Mouse (Mus musculus): ENCODE measurements around the gene Chst13. TPM values are rescaled to one million over a fixed set of nuclear protein-coding genes. Genes with fewer than 3 reads are reported as not detected.

The Chst13 gene
- total RNA-seq (2017): 0.29 TPM in 1 of 2 replicates, not detected in the other

DNA sequence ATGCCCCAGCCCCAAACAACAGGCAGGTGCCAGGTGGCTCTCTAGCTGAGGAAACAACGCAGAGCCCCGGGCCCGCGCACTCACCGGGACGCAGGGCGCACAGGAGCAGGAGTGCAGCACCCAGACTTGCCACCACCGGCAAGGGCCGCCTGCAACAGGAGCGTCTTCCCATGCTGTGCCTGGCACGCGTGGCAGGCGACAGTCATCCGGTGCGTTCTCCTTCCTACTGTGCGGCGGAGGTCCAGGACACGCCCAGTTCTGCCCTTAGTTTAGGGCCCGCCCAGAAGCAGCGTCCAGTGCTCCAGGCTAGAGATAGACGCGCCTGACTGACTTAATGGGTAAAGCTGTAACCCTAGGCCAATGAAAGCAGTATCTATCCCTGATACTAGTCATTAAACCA is at the start of gene Chst13:
Gene Chst13, minus strand, starts transcription at position 195 of the 400 bp plus-strand sequence.
- peak; percentile 73 for ATAC-seq (replicated peaks; ENCODE audit: low read depth, poor library complexity, severe bottlenecking)

DNA sequence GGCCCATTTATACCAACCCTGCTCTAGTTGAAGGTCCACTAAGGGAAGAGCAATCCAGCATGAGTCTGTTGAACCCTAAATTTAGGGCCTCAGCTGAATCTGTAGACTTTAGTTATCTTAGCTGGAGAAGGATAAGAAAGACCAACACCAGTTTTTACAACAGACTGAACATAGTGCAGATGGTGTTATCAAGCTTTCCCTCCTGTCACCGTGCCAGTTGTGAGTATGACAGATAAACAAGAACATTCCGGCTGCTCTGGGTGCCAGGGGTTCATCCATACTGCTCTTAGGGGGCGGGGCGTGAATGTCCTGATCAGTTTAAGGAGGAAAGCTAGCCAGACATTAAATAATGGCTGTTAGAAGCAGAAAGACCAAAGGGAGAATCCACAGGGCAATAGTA is 49.7 kb upstream of the Chst13 start:
- ATAC-seq (replicated peaks; ENCODE audit: low read depth, poor library complexity, severe bottlenecking): no peak

DNA sequence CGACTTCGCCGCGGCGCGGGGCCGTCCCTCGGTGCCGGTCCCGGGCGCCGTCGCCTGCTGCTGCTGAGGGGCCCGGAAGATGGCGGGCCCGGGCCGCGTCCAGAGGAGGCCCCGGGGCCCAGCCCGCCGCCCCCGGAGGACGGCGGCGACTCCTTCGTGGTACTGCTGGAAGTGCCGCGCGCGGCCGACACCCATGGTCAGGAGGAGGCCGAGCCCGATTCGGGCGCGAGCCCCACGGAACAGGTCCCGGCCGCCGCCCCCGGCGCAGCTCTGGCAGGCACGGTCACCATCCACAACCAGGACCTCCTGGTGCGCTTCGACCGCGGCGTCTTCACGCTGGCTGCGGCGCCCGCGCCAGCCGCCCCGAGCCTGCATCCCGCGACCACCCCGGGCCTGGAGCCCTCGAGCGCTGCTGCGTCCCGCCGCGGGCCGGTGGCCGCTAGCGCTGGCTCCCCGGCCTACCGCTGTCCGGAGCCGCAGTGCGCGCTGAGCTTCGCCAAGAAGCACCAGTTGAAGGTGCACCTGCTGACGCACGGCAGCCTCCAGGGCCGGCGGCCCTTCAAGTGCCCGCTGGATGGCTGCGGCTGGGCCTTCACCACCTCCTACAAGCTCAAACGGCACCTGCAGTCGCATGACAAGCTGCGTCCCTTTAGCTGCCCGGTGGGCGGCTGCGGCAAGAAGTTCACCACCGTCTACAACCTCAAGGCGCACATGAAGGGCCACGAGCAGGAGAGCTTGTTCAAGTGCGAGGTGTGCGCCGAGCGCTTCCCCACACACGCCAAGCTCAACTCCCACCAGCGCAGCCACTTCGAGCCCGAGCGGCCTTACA is 45.0 kb upstream of the Chst13 start:
- ATAC-seq (replicated peaks; ENCODE audit: low read depth, poor library complexity, severe bottlenecking): peak; percentile 43

DNA sequence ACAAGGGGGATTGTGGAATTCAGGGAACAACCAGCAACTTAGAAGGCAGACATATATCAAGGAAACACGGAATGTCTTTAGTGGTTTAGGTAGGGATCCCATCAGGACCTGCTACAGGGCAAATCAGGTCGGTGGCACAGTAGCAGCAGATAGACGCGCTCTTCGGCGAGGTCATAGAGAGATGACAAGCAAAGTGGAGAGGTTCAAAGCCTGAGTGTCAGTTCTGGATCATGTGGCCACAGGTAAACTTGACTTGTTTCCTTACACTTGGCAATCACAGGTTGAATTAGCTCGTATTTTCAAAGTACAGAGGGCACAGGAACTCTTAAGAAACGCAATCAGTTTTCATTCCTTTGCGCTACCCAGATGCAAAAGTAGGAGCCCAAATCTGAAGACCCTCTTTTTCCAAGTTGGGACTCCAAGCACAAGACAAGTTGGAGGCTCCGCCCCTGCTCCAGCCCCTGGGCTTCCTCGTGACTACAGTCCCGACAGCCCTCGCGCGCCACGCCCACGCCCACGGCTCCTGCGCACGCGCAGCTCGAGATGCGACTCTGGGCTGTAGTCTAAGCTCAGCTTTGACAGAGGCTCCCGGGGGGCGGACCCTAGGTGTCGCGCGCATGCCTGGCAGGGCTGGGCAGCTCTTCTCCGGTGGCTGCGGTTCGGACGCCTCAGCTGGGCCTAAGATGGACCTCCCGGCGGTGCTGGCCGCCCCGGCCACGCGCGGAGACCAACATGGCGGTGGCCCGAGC is 44.2 kb upstream of the Chst13 start, which contains the start of gene Zxdc:
Gene Zxdc, plus strand, starts transcription at position 517 of the 749 bp plus-strand sequence.
- peak; percentile 98 for ATAC-seq (replicated peaks; ENCODE audit: low read depth, poor library complexity, severe bottlenecking)

DNA sequence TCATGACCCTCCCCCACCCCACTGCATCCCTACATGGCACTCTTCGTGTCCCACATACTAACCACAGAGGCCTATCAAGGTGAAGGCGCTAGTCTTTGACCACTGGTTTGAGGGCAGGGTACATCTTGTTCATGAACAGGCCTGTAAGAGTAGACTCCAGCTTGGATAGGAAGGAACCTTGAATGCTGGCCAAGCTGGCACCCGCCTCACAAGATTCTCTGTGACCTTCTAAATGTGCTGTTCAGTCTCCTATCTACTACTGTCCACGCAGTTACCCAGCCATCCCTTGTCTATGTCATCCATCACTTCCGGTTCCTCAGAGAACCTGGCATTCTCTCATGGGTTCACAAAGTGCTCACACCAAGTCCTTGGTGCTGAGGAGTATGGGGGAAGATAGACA is 38.3 kb upstream of the Chst13 start:
- ATAC-seq (replicated peaks; ENCODE audit: low read depth, poor library complexity, severe bottlenecking): no peak

DNA sequence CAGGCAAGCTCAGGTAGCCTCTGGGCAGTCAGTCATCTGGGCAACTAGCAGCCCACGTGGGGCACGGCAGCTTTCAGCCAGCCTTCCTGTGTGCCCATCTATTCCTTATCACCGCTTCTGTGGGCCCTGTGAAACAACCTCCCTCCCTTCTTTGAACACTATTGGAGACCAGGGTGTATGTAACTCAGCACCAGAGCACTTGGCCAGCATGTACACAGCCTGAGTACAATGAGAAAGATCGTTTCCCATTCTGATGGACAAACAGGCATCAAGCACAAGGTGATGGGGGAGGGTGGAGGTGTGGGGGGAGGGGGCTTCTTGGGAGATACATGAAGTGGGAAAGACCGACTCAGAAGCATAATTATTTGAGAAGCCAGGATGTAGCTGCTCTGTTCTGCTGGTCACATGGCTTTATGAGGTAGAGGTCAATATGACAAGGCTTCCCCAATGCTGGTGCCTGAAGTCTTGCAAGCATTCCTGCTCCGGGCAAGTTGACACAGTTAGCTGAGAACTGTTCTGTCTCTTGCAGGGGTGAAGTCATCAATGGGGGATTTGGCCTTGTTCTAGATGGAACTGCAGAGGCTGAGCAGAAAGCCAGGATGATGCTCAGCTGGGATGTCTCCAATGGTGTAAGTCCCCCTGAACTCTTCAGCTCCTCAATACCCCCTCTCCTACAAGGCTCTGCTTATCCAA is 36.1 kb upstream of the Chst13 start:
- no peak for ATAC-seq (replicated peaks; ENCODE audit: low read depth, poor library complexity, severe bottlenecking)

DNA sequence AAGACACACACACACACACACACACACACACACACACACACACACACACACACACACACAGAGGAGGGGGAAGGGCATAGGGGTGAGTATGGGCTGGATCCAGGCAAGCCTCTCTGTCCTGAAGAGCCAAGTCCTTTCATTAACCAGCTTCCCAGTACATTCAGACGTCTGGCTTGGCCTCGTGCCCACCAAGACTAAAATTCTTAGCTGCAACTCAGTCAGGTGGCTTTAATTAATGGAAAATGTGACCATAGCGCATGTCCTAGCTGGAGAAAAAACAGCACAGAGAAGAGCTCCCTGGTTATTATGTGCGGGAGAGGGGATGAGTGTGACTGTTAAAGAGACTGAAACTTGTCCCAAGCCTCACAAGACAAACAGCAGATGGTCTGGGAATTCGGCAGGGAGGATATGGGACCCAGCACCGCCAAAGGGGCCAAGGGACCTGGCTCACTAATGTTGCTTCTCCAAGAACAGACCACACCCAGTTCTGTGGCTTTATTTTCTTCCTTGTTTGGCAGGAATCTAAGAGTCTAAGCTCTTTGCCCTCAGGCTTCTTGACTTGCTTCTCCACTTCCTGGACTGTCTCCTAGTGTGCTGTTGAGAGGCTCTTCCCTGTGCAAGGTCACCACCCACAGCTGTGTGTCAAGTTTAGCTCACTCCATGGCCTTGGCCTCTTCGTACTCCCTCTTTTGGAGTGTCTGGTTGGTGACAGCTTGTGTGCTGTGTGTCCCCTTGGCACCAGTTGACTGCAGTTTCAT is 35.2 kb upstream of the Chst13 start:
- peak; percentile 67 for ATAC-seq (replicated peaks; ENCODE audit: low read depth, poor library complexity, severe bottlenecking)

DNA sequence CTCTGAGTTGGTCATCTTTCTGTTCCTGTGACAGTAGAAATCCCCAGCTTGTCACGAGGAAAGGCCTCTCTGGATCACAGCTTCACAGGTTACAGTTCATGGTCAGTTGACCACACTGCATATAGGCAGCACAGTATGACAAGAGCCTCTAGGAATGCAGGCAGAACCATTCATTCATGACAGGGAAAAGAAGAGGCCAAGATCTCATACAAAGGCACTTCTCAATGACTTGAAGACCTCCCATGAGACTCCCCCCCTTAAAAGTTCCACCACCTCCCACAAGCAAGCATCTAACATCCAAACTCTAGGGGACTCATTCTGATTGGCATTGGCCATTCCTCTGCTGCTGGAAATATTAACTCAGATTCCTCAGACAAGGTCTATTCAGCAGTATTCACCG is 34.5 kb upstream of the Chst13 start:
- no peak for ATAC-seq (replicated peaks; ENCODE audit: low read depth, poor library complexity, severe bottlenecking)

DNA sequence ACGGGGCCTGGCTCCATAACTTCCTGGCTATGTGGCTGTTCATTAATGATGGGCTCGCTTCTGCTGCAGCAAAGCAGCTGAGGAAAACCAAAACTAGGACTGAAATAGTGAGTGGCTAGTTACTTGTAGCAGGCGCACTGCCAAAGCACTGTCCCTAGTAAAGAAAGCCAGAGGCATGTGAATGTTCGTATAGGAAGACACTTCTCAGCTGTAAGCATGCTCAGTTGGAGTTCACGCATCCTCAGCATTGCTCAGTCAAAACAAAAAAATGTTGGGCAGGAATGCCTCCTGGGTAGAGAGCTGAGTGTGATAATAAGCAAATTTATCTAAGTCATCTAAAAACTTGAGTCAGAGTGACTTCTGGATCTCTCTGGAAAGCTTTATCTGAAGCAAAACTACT is 33.2 kb upstream of the Chst13 start:
- ATAC-seq (replicated peaks; ENCODE audit: low read depth, poor library complexity, severe bottlenecking): no peak

DNA sequence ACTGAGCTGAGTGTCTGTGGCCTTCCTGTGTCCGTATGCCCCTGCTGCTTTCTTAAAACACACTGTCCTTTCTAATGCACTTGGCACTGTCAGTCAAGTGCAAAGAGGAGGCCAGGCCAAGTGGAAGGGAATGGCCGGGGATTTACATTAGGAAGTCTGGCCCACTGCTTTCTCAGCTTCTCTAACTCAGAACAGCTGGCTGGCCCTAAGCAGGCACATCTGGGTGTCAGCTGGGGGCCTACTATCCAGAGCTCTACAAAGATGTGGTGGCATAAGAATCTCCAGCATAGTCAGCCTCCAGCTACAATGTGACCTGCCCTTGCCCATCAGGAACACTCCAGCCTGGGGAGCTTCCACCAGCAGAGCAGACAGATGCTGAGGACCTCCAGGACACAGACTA is 25.0 kb upstream of the Chst13 start:
- ATAC-seq (replicated peaks; ENCODE audit: low read depth, poor library complexity, severe bottlenecking): no peak

DNA sequence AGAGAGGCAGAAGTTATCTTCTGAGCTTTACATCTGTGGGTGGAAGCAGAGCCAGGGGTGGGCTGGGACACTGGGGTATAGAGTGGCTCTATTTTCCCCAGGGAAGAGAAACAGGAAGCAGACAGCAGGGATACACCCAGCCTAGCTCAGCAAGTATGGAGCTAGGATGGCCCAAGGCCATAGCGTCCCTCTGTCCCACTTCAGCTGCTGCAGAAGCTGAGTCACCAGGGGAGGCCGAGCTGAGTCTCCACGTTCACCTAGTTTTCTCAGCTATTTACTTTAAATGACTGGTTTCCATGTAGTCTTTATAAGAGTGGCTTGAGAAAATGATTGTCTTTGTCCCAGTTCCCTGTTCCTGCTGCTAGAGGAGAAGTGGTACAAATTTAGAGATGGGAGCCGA is 23.5 kb upstream of the Chst13 start:
- ATAC-seq (replicated peaks; ENCODE audit: low read depth, poor library complexity, severe bottlenecking): no peak

DNA sequence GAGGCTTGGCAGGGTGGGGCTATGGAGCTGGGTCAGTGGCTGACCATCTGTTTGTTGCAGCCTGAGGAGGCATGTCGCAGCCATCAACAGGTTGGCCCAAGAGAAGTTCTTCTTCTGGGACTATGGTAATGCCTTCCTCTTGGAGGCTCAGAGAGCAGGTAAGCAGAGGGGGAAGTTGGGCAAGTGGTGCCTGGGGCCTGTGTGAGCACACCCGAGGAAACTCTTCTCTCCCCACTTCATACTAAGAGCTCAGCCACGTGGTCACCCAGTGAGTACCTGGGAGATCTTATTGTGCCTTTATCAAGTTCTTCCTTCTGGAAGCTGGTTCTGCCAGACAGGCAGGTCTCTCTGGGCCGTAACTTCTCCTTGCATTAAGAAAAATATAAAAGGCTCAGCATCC is 22.2 kb upstream of the Chst13 start:
- no peak for ATAC-seq (replicated peaks; ENCODE audit: low read depth, poor library complexity, severe bottlenecking)

DNA sequence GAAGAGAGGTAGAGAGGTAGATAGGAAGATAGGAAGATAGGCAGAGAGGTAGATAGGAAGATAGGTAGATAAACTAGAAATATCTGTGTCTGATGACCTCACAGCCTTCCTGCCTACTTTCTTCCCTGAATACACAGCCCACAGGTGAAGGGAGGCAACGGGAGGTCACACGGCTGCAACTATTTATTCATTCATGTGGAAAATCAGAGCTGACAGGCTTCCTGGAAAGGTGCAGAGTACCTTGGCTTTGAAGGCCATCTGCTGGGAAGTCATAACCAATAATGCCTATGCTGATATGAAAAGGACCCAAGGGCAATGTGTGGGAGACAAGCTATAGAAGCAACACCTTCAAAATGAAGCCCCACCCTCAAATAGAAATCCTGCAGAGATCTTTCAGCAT is 17.4 kb upstream of the Chst13 start:
- no peak for ATAC-seq (replicated peaks; ENCODE audit: low read depth, poor library complexity, severe bottlenecking)

DNA sequence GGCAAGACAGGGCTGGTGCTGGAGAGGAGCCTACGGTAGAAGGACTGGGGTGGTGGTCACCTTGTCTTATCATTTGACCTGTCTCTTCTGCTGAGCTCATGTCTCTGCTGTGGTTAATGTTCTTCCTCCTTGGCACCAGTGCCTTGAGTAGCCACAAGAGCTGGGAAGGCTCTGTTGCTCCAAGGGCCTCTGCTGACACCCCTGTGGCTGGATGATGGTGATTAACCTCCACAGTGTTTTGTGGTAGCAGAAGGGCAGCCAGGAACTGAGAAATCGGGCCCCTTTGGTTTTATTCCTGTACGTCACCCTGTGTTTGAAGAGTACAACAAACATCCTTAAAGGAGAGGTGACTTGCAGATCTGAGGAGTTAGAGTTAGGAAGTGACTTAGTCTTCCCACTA is 9.3 kb upstream of the Chst13 start:
- ATAC-seq (replicated peaks; ENCODE audit: low read depth, poor library complexity, severe bottlenecking): peak; percentile 83

DNA sequence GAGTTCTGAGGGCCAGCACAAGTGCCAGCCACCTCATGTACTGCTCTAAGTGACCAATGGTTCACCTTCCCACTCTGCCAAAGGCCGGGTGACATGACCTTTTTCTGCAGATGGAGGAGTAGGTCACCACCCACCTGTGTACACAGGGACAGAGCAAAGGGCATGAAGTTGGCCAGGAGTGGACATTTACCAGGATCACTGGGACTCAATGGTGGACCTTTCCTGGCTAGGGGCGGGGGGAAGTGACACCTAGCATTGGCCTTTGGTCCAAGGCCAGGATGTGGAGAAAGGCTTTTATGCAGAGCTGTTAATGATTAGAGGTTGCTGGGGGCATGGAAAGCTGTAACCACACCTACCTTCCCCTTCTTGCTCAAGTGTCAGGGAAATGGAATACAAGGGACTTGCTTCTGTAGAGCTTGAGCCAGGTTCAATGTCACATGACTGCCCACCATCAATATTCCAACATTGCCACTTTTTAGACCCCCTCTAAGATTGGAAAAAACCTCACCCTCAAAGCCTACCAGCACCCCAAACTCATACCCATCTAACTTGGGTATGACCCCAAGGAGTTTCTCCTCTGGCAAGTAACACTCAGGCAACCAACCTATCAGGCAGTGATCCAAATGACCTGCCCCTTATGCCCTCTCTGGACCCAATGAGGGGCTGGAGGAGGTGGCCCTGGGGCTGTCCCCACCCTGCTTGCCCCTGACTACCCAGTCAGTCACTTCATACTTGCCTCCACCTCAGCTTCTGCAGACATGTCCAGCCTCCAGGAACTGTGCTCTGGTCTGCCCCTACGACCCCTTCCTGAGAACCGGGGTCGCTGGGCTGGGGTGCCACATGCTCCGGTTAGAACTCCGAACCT is 7.8 kb upstream of the Chst13 start, which contains the start of gene Uroc1:
Gene Uroc1, plus strand, starts transcription at position 724 of the 865 bp plus-strand sequence.
- no peak for ATAC-seq (replicated peaks; ENCODE audit: low read depth, poor library complexity, severe bottlenecking)

DNA sequence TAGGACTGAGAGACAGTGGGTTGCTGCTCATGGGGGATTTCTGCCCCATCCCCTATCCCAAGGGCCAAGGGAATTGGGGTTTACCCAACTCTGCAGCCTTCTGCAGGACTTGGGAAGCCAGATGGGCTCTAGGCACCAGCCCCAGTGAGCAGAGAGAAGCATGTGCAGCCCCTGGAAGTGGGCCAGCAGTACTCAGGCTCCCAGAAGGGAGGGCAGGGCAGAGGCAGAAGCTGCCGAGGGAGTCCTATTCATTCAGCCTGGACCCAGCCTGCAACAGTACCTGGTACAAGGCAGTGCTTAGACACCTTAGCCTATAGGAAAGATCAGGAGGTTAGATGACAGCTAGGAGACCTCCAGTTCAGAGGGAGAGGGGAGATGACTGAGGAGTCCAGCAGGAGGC is 5.0 kb upstream of the Chst13 start:
- ATAC-seq (replicated peaks; ENCODE audit: low read depth, poor library complexity, severe bottlenecking): no peak

DNA sequence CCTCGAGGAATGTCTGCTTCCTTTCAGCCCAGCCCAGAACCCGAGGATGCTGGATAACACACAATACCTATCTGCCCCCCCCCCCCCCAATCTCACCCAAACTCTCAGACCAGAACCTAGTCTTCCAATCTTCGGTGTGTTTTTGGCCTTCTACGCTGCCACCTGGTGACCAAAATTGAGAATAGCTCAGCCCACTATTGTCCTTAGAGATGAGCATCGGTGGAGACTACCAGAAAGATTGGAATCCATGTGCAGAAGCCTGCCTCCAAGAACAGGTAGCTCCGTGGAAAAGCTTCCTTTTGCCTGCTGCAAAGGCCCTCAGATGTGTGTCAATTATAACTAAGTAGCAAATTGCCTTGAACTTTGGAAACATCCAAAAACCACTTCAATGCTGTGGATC is 2.7 kb upstream of the Chst13 start:
- peak; percentile 60; the same call in 1 of the 2 replicates for ATAC-seq (replicated peaks; ENCODE audit: low read depth, poor library complexity, severe bottlenecking)

DNA sequence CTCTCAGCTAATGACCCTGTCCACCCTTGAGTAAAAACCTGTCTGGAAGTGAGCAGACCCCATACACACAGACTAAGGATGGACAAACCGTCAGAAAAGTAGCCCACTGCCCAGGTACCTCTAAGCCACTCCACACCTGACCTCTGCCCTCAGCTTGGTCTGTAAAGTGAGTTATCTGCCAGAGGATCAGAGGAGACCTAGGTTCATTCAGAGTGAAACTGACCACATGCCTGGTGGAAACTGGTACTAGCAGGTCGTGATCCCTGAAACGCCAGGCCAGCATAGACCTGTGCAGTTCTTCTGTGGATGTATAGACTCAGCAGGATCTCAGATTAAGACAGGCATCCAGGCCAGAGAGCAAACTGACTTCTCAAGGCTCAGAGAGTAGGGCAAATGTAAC is 522 bp downstream of the Chst13 start:
- ATAC-seq (replicated peaks; ENCODE audit: low read depth, poor library complexity, severe bottlenecking): no peak

DNA sequence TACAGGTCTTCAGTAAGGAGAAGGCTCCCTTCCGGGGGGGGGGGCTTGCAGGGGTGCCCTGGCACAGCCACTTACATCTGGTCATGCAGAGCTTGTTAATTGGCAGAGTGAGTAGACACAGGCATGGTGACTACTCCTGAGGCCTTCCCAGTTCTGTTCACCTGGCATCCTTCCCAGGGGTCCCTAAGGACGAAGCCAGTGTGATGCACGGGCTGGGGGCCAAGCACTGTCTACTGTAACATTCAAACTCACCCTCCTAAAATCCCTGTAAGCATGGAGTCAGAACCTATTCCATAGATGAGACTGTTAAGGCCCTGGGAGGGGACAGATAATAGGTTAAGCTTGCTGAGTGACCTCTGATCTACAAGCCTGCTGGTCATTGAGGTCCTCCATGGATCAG is 959 bp downstream of the Chst13 start:
- ATAC-seq (replicated peaks; ENCODE audit: low read depth, poor library complexity, severe bottlenecking): no peak

All from common myeloid progenitor, adult 5-6 weeks (primary cell).